Mouse (Mus musculus) lung, postnatal 0 days (tissue): ENCODE measurements at regions not wholly inside any gene's neighbourhood (a gene's known extent, or its start where the extent isn't known, plus 50 kb on each side); places are given as distances from the start of the nearest gene placed in this dataset.

Experiments
- ATAC-seq: fragments of 200-750 bp; cut with Nextera tagmentation; 2 replicates; pipeline ENCODE4 v1.8.0; 2017; ENCODE audit warnings: moderate library complexity
- DNase-seq: peaks from one replicate; pipeline ENCODE4 v3.0.0-alpha.2; 2016; ENCODE audit warnings: low spot score
- H3K27ac ChIP-seq: fragments of 300-500 bp; sonication (generic); 2 replicates; pipeline ENCODE4 v1.5.1; 2014; ENCODE audit warnings: antibody characterized with exemption, mild to moderate bottlenecking, low read length, mixed read lengths
- H3K27me3 ChIP-seq: fragments of 300-500 bp; sonication (generic); replicated peaks from 2 replicates; pipeline ENCODE4 v1.6.1; 2014; ENCODE audit warnings: low read length, mixed read lengths; ENCODE audit not compliant: insufficient read depth
- H3K36me3 ChIP-seq: fragments of 300-500 bp; sonication (generic); 2 replicates; pipeline ENCODE4 v1.6.1; 2014; ENCODE audit warnings: low read length, mixed read lengths; ENCODE audit not compliant: insufficient read depth
- H3K4me1 ChIP-seq: fragments of 300-500 bp; sonication (generic); 2 replicates; pipeline ENCODE4 v1.6.1; 2014; ENCODE audit warnings: antibody characterized with exemption, low read depth, low read length, mixed read lengths; ENCODE audit not compliant: insufficient read depth
- H3K4me2 ChIP-seq: fragments of 300-500 bp; sonication (generic); replicated peaks from 2 replicates; pipeline ENCODE4 v1.6.1; 2014; ENCODE audit warnings: low read depth, mild to moderate bottlenecking, low read length, moderate library complexity, mixed read lengths
- H3K4me3 ChIP-seq: fragments of 300-500 bp; sonication (generic); 2 replicates; pipeline ENCODE4 v1.5.1; 2014; ENCODE audit warnings: low read depth, low read length
- H3K9ac ChIP-seq: fragments of 300-500 bp; sonication (generic); replicated peaks from 2 replicates; pipeline ENCODE4 v1.6.1; 2014; ENCODE audit warnings: low read depth, mild to moderate bottlenecking
- H3K9me3 ChIP-seq: fragments of 300-500 bp; sonication (generic); 2 replicates; pipeline ENCODE4 v1.6.1; 2016; ENCODE audit warnings: low read length, mixed read lengths
- CTCF ChIP-seq: IDR thresholded peaks from 2 replicates; pipeline ENCODE4 v1.5.1; 2016; ENCODE audit warnings: antibody characterized with exemption, mild to moderate bottlenecking
- EP300 ChIP-seq: IDR thresholded peaks from 2 replicates; pipeline ENCODE4 v1.6.1; 2016; ENCODE audit warnings: antibody characterized with exemption, mild to moderate bottlenecking, control low read depth
- WGBS: fragments of 180-500 bp; shearing (Covaris S2); extraction: QIAGEN DNeasy Blood & Tissue Kit; methylation state at CpG from one replicate; pipeline ENCODE4 v1.1.7; 2014; 5-methylcytosine and 5-hydroxymethylcytosine counted together

DNA sequence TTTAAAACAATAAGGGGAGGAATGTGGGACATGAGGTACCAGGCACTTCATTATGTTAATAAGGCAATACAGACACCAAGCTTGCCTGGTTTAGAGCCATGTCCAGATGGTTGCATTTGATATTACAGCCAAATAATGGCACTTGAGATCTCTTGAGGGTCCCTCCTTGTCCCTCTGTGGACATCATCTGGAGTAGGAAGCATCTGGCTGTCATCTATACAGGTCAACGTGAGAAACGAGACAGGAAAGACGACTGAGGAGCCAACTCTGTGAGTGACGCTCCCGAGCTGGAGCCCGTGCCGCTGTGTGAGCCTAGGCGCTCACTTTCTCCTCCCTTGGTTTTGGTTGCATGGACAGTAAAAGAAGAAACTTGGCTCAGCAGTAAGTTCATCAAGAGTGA is 1453.2 kb upstream of the Gm6569 start:
- no peak overlapping the region for H3K4me3 ChIP-seq
- 74% methylated on average over 8 of the region's 8 CpGs for WGBS
- no peak for ATAC-seq

DNA sequence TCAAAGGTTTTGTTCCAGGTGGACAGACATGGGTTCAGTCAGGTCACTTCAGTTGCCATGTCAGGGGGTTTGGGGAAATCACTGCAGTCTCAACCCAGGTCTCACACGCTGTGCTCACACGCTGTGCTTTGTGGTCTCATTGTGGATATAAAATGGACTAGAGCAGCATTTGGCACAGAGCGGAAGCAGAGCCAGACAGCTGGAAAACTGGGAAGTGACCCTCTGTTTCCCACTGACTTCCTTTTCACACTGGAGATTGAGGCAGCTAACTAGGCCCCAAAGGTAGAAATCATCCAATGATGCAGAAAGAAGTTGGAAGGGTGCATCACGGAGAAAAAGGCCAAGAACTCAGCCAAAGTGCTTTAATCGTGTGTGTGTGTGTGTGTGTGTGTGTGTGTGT is 1452.6 kb upstream of the Gm6569 start:
- DNase-seq: no peak
- WGBS: 86% methylated on average over 5 of the region's 5 CpGs
- Histone ChIP-seq H3K9ac (no peak overlapping the region), H3K36me3 (no peaks in the 10 kb centered on the region), H3K27me3 (no peaks in the 10 kb centered on the region), H3K4me1 (no peaks in the 10 kb centered on the region), H3K4me3 (no peak overlapping the region), H3K4me2 (no peak overlapping the region), H3K9me3 (no peaks in the 10 kb centered on the region), H3K27ac (no peak overlapping the region)
- TF ChIP-seq EP300 (no peak), CTCF (no peak)
- no peak for ATAC-seq

More for the DNA sequence above, 1453.2 kb upstream of the Gm6569 start:
- Histone ChIP-seq H3K4me1 (no peaks in the 10 kb centered on the region), H3K27me3 (no peaks in the 10 kb centered on the region), H3K9ac (no peak overlapping the region), H3K27ac (no peak overlapping the region), H3K36me3 (no peaks in the 10 kb centered on the region), H3K4me2 (no peak overlapping the region), H3K9me3 (no peaks in the 10 kb centered on the region)
- no peak for TF ChIP-seq EP300
- no peak for TF ChIP-seq CTCF
- no peak for DNase-seq

DNA sequence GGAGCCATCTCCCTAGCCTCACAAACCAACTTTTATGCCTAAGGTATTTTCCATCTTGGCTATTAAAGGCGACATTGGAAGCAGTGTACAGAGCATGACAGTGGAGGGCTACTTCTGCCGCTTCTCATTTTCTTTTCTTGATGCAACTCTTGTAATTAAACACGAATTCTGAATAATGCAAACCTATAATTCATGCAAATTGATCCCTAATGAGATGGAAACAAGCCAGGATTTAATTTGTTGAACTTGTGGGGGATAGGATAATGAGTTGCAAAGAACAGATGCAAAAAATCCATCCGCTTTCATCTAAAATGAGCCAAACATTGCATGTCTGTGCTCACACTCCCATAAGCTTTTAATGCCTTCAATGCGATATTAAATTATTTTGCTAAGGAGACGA is 1451.8 kb upstream of the Gm6569 start:
- ATAC-seq (no peak), DNase-seq (no peak)
- no peak overlapping the region for H3K4me3 ChIP-seq
- H3K36me3 ChIP-seq: no peaks in the 10 kb centered on the region
- WGBS: 75% methylated on average over 6 of the region's 6 CpGs
- H3K9ac ChIP-seq: no peak overlapping the region
- TF ChIP-seq EP300 (no peak), CTCF (no peak)
- no peaks in the 10 kb centered on the region for H3K4me1 ChIP-seq
- no peaks in the 10 kb centered on the region for H3K9me3 ChIP-seq
- no peak overlapping the region for H3K27ac ChIP-seq
- no peaks in the 10 kb centered on the region for H3K27me3 ChIP-seq
- H3K4me2 ChIP-seq: no peak overlapping the region

DNA sequence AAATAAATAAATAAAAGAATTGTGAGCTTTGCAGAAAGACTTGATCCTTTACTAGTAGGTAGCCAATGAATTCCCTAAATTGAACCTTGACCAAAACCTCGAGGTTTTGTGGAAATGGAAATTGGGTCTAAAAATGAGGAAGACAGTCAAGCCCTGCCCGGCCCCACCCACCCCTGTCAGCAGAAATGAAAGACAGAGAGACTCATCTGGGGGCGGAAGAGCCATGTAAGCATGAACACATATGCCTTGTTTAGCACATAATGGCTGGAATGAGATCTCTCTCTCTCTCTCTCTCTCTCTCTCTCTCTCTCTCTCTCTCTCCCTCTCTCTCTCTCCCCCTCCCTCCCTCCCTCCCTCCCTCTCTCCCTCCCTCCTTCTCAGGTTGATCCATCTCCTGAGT is 1451.3 kb upstream of the Gm6569 start:
- no peaks in the 10 kb centered on the region for H3K36me3 ChIP-seq
- H3K27me3 ChIP-seq: no peaks in the 10 kb centered on the region
- TF ChIP-seq CTCF: no peak
- TF ChIP-seq EP300: no peak
- no peaks in the 10 kb centered on the region for H3K9me3 ChIP-seq
- ATAC-seq (no peak), DNase-seq (no peak)
- WGBS: 65% methylated on average over 3 of the region's 3 CpGs
- H3K4me2 ChIP-seq: no peak overlapping the region
- H3K4me1 ChIP-seq: no peaks in the 10 kb centered on the region
- H3K4me3 ChIP-seq: no peak overlapping the region
- no peak overlapping the region for H3K27ac ChIP-seq
- no peak overlapping the region for H3K9ac ChIP-seq

DNA sequence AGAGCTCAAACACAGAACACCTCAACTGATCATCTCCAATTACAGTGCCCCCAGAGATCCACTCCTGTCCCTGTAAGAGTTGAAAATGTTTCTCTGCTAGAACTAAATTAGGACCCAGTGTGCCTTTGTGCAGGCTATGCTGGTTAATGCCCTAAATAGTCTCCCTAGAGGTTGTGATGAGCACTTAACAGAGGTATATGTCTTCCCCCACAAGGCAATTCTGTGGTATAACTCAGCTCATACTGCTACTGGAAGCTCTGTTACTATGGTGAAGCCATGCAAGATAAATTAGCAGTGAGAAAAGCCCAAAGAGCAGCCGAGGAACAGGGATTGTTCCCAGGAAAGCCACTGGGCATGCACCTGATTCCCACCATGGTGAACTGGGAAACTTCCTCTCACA is 1450.9 kb upstream of the Gm6569 start:
- no peaks in the 10 kb centered on the region for H3K36me3 ChIP-seq
- H3K27me3 ChIP-seq: no peaks in the 10 kb centered on the region
- no peak overlapping the region for H3K9ac ChIP-seq
- TF ChIP-seq EP300: no peak
- no peak for TF ChIP-seq CTCF
- no peak overlapping the region for H3K4me2 ChIP-seq
- H3K27ac ChIP-seq: no peak overlapping the region
- DNase-seq (no peak), ATAC-seq (no peak)
- WGBS: 45% methylated on average over 1 of the region's 1 CpGs
- no peaks in the 10 kb centered on the region for H3K4me1 ChIP-seq
- H3K4me3 ChIP-seq: no peak overlapping the region
- no peaks in the 10 kb centered on the region for H3K9me3 ChIP-seq

DNA sequence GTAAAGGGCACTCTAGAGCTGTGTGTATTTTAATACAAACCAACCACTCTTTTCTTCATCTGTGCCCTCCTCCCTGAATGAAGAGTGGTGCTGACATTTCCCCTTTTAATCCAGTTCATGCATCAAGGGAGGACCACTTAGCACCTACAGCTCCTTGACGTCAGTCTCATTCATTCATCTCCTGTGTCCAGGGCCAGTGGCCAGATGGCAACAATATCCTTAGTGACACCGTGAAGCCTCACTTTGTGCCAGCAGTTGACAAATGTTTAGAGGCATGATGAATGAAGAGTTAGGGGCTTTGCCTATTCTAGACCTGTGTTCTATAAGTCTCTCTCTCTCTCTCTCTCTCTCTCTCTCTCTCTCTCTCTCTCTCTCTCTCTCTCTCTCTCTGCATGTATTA is 1441.1 kb upstream of the Gm6569 start:
- no peak for DNase-seq
- TF ChIP-seq EP300: no peak
- no peak for TF ChIP-seq CTCF
- no peak overlapping the region for H3K4me3 ChIP-seq
- H3K9ac ChIP-seq: no peak overlapping the region
- H3K36me3 ChIP-seq: no peaks in the 10 kb centered on the region
- no peak overlapping the region for H3K4me2 ChIP-seq
- no peaks in the 10 kb centered on the region for H3K4me1 ChIP-seq
- 52% methylated on average over 2 of the region's 2 CpGs for WGBS
- no peak overlapping the region for H3K27ac ChIP-seq
- no peaks in the 10 kb centered on the region for H3K27me3 ChIP-seq
- no peaks in the 10 kb centered on the region for H3K9me3 ChIP-seq
- ATAC-seq: no peak

DNA sequence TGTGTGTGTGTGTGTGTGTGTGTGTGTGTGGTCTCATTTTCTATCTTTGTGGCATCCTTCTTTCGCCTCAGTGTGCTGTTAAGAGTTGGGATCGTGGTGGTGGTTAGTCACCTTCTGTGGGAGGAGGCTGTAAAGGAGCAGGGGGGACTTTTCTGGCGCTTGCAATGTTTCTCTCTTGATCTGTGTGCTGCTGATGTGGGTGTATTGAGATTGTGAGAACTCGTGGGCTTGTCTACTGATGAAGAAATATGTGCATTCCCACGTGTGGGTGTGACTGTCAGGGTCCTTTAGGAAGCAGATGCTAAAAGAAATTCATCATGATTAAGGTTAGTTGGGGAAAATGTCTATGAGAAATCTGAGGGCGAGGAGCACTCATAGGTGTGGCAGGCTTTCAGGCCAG is 1422.4 kb upstream of the Gm6569 start:
- 58% methylated on average over 6 of the region's 6 CpGs for WGBS
- TF ChIP-seq EP300 (no peak), CTCF (no peak)

More for the DNA sequence above, 1422.4 kb upstream of the Gm6569 start:
- Histone ChIP-seq H3K9me3 (no peaks in the 10 kb centered on the region), H3K4me2 (no peak overlapping the region), H3K9ac (no peak overlapping the region), H3K4me1 (no peaks in the 10 kb centered on the region), H3K27ac (no peak overlapping the region), H3K27me3 (no peaks in the 10 kb centered on the region), H3K36me3 (no peaks in the 10 kb centered on the region), H3K4me3 (no peak overlapping the region)
- ATAC-seq (no peak), DNase-seq (no peak)
